Mouse (Mus musculus): ENCODE results near the gene Ano9. TPM values are rescaled to one million over a fixed set of nuclear protein-coding genes. Genes with fewer than 3 reads are reported as not detected.
A peak's percentile ranks its signal among the peaks of the same experiment; 100 is the strongest.

The Ano9 gene
- total and polyA plus RNA-seq, 2 experiments from 2014 or later = 0.05 to 0.43 TPM

GRCm38 (mm10) chr7:141103161-141103560 lies 14.4 kb downstream of the Ano9 start:
- Histone ChIP-seq H3K9me3 (ENCODE audit: low read length) (no peaks in the 10 kb centered on the region), H3K4me2 (ENCODE audit: low read depth) (no peak overlapping the region), H3K27ac (ENCODE audit: low read depth, low read length) (no peak overlapping the region), H3K27me3 (ENCODE audit: insufficient read depth, low read length) (peaks cover 15% of the 10 kb centered on the region; the same call in 1 of the 2 replicates), H3K4me1 (ENCODE audit: insufficient read depth) (no peaks in the 10 kb centered on the region), H3K36me3 (ENCODE audit: insufficient read depth) (no peaks in the 10 kb centered on the region), H3K9ac (no peak overlapping the region), H3K4me3 (ENCODE audit: low read depth, low read length) (no peak overlapping the region)
- DNase-seq (no peak), ATAC-seq (no peak)
- WGBS = 77% methylated on average over 3 of the region's 3 CpGs
- TF ChIP-seq CTCF (IDR thresholded peaks at IDR 0.05; ENCODE audit: low read depth) = no peak

DNA sequence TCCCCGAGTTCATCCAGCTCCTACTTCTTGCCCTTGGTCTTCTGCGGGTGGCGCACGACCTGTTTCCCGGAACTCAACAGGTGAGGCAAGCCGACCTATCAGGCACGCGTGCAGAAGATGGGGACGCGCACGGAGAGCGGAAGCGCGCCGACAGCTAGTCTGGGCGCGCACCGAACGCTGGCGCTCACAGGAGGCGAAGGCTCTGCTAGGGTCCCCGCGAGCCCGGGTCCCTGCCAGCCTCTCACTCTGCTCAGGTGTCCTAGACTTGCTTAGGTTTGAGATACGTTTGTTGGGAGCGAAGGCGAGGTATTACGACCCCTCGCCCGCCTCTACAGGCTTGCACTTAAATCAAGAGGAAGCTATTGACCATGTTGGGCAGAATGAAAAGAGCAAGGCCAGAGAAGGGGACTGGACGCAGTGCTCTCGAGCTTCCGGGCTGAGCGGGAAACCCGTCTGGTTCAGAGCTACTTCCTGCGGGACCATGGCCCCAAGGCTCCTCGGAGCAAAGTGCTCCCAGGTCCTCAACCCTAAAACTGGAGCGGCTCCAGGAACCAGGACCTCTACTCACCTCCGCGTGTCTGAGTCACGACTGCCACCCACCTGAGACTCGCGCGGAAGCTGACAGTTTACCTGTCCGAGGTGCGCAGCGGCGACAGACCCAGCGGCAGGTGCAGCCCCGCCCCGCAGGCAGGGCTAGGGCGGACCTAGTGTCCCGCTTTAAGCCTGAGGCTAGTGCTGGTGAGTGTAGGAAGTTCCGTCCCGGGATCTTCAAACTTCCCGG lies 17.5 kb downstream of the Ano9 start, which contains the start of gene Sigirr:
Sigirr (minus strand) TSS at position 662 of the 781 bp plus-strand sequence.
- peak; percentile 62 for DNase-seq
- 2% methylated on average over 56 of the region's 56 CpGs for WGBS
- peak; percentile 88 for ATAC-seq

GRCm38 (mm10) chr7:141097177-141097576 lies 20.4 kb downstream of the Ano9 start:
- DNase-seq (no peak), ATAC-seq (no peak)
- peaks cover 25% of the 10 kb centered on the region; the same call in 1 of the 2 replicates for H3K27me3 ChIP-seq (ENCODE audit: insufficient read depth, low read length)
- H3K4me1 ChIP-seq (ENCODE audit: insufficient read depth) = no peaks in the 10 kb centered on the region
- H3K27ac ChIP-seq (ENCODE audit: low read depth, low read length) = no peak overlapping the region
- H3K9me3 ChIP-seq (ENCODE audit: low read length) = no peaks in the 10 kb centered on the region
- no peak overlapping the region for H3K4me2 ChIP-seq (ENCODE audit: low read depth)
- H3K4me3 ChIP-seq (ENCODE audit: low read depth, low read length) = no peak overlapping the region
- WGBS = 84% methylated on average over 5 of the region's 5 CpGs
- no peaks in the 10 kb centered on the region for H3K36me3 ChIP-seq (ENCODE audit: insufficient read depth)
- TF ChIP-seq CTCF (IDR thresholded peaks at IDR 0.05; ENCODE audit: low read depth) = no peak
- no peak overlapping the region for H3K9ac ChIP-seq

More for the DNA sequence above, 17.5 kb downstream of the Ano9 start, which contains the start of gene Sigirr:
- Histone ChIP-seq H3K4me3 (ENCODE audit: low read depth, low read length) (peak within 1 kb of the TSS; percentile 41), H3K4me1 (ENCODE audit: insufficient read depth) (no peaks in the 10 kb centered on the region), H3K4me2 (ENCODE audit: low read depth) (peak within 1 kb of the TSS; percentile 73), H3K9me3 (ENCODE audit: low read length) (no peaks in the 10 kb centered on the region), H3K36me3 (ENCODE audit: insufficient read depth) (no peaks in the 10 kb centered on the region), H3K27ac (ENCODE audit: low read depth, low read length) (no peak within 1 kb of the TSS), H3K9ac (peak within 1 kb of the TSS; percentile 41), H3K27me3 (ENCODE audit: insufficient read depth, low read length) (peaks cover 17% of the 10 kb centered on the region; the same call in 1 of the 2 replicates)
- no peak for TF ChIP-seq CTCF (IDR thresholded peaks at IDR 0.05; ENCODE audit: low read depth)

DNA sequence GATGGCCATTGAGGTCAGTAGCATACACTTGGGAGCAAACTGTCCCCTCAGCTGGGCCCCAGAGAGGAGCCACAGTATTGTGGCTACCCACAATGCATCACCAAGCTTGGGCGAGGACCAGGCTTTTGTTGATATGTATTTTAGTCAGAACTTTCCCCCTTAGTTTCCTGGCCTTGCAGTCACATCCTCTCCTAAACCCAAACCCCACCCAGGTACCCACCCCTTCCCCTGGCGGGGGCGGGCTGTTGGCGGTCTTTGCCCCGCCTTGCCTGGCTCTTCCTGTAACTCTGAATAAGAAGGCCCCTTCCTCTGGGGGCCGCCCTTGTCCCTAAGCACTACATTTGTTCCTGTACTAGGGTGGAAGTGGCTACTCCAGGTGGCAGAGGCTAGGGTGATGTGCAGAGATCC lies 21.0 kb downstream of the Ano9 start:
- H3K4me2 ChIP-seq (ENCODE audit: low read depth) = no peak overlapping the region
- no peaks in the 10 kb centered on the region for H3K36me3 ChIP-seq (ENCODE audit: insufficient read depth)
- no peak for DNase-seq
- ATAC-seq = no peak
- no peak for TF ChIP-seq CTCF (IDR thresholded peaks at IDR 0.05; ENCODE audit: low read depth)
- no peak overlapping the region for H3K9ac ChIP-seq
- no peak overlapping the region for H3K4me3 ChIP-seq (ENCODE audit: low read depth, low read length)
- no peak overlapping the region for H3K27ac ChIP-seq (ENCODE audit: low read depth, low read length)
- 47% methylated on average over 6 of the region's 6 CpGs for WGBS
- no peaks in the 10 kb centered on the region for H3K4me1 ChIP-seq (ENCODE audit: insufficient read depth)
- peaks cover 25% of the 10 kb centered on the region; the same call in 1 of the 2 replicates for H3K27me3 ChIP-seq (ENCODE audit: insufficient read depth, low read length)
- H3K9me3 ChIP-seq (ENCODE audit: low read length) = no peaks in the 10 kb centered on the region

- peaks cover 25% of the 10 kb centered on the region; the same call in 1 of the 2 replicates for H3K27me3 ChIP-seq (ENCODE audit: insufficient read depth, low read length)
- H3K4me1 ChIP-seq (ENCODE audit: insufficient read depth) = no peaks in the 10 kb centered on the region
- H3K9me3 ChIP-seq (ENCODE audit: low read length) = no peaks in the 10 kb centered on the region
- ATAC-seq (no peak), DNase-seq (no peak)
- H3K4me3 ChIP-seq (ENCODE audit: low read depth, low read length) = no peak overlapping the region
- no peak overlapping the region for H3K9ac ChIP-seq
- no peak overlapping the region for H3K4me2 ChIP-seq (ENCODE audit: low read depth)
- no peak for TF ChIP-seq CTCF (IDR thresholded peaks at IDR 0.05; ENCODE audit: low read depth)
- no peak overlapping the region for H3K27ac ChIP-seq (ENCODE audit: low read depth, low read length)
- WGBS = 85% methylated on average over 6 of the region's 6 CpGs
- no peaks in the 10 kb centered on the region for H3K36me3 ChIP-seq (ENCODE audit: insufficient read depth)
Observed at GRCm38 (mm10) chr7:141096021-141096420, 21.6 kb downstream of the Ano9 start.

- H3K4me1 ChIP-seq (ENCODE audit: insufficient read depth) = no peaks in the 10 kb centered on the region
- no peak for ATAC-seq
Observed at GRCm38 (mm10) chr7:141094487-141095205, 23.0 kb downstream of the Ano9 start.

GRCm38 (mm10) chr7:141093950-141094349 lies 23.7 kb downstream of the Ano9 start:
- H3K4me3 ChIP-seq (ENCODE audit: low read depth, low read length) = no peak overlapping the region
- no peak overlapping the region for H3K27ac ChIP-seq (ENCODE audit: low read depth, low read length)
- H3K9ac ChIP-seq = no peak overlapping the region
- 85% methylated on average over 6 of the region's 6 CpGs for WGBS
- no peaks in the 10 kb centered on the region for H3K36me3 ChIP-seq (ENCODE audit: insufficient read depth)
- DNase-seq (no peak), ATAC-seq (no peak)
- no peaks in the 10 kb centered on the region for H3K4me1 ChIP-seq (ENCODE audit: insufficient read depth)
- H3K9me3 ChIP-seq (ENCODE audit: low read length) = no peaks in the 10 kb centered on the region
- H3K27me3 ChIP-seq (ENCODE audit: insufficient read depth, low read length) = peaks cover 13% of the 10 kb centered on the region; the same call in 1 of the 2 replicates
- no peak overlapping the region for H3K4me2 ChIP-seq (ENCODE audit: low read depth)
- TF ChIP-seq CTCF (IDR thresholded peaks at IDR 0.05; ENCODE audit: low read depth) = no peak

More at GRCm38 (mm10) chr7:141094487-141095205, 23.0 kb downstream of the Ano9 start:
- H3K9me3 ChIP-seq (ENCODE audit: low read length) = no peaks in the 10 kb centered on the region
- TF ChIP-seq CTCF (IDR thresholded peaks at IDR 0.05; ENCODE audit: low read depth) = no peak
- H3K4me2 ChIP-seq (ENCODE audit: low read depth) = no peak overlapping the region
- no peak for DNase-seq
- H3K4me3 ChIP-seq (ENCODE audit: low read depth, low read length) = no peak overlapping the region
- no peaks in the 10 kb centered on the region for H3K36me3 ChIP-seq (ENCODE audit: insufficient read depth)
- H3K9ac ChIP-seq = no peak overlapping the region
- H3K27ac ChIP-seq (ENCODE audit: low read depth, low read length) = no peak overlapping the region
- H3K27me3 ChIP-seq (ENCODE audit: insufficient read depth, low read length) = peaks cover 17% of the 10 kb centered on the region; the same call in 1 of the 2 replicates
- 69% methylated on average over 15 of the region's 15 CpGs for WGBS
